Mouse (Mus musculus) E14TG2a.4 (cell line): Measurements from ENCODE around the gene Plekhg6.

Experiments used
- H3K27me3 ChIP-seq: 2 replicates; pipeline ENCODE4 v1.6.1; 2014; ENCODE audit warnings: low read length, control low read depth; ENCODE audit not compliant: insufficient read depth
- H3K36me3 ChIP-seq: 2 replicates; pipeline ENCODE4 v1.6.1; 2014; ENCODE audit warnings: low read length, control low read depth; ENCODE audit not compliant: insufficient read depth
- H3K4me1 ChIP-seq: replicated peaks from 2 replicates; pipeline ENCODE4 v1.6.1; 2014; ENCODE audit warnings: low read depth, low read length, control low read depth
- H3K4me3 ChIP-seq: replicated peaks from 2 replicates; pipeline ENCODE4 v1.5.1; 2014; ENCODE audit warnings: mild to moderate bottlenecking, low read length
- H3K9me3 ChIP-seq: 2 replicates; pipeline ENCODE4 v1.6.1; 2014; ENCODE audit warnings: low read length, control low read depth
- CTCF ChIP-seq: conservative IDR thresholded peaks from 2 replicates; pipeline ENCODE4 v1.5.1; 2014; ENCODE audit warnings: low read length
- NANOG ChIP-seq: IDR thresholded peaks from 2 replicates; pipeline ENCODE4 v1.6.1; 2014; ENCODE audit warnings: borderline replicate concordance, low read length, mixed read lengths
- POU5F1 ChIP-seq: IDR thresholded peaks from 2 replicates; pipeline ENCODE4 v1.6.1; 2014; ENCODE audit warnings: low read length, borderline replicate concordance

Plekhg6 gene

GRCm38 (mm10) chr6:125380372-125381360 is at the start of gene Plekhg6:
Gene Plekhg6 (minus strand): TSS chr6:125380793.
- Histone ChIP-seq H3K9me3 (no peaks in the 10 kb centered on the region), H3K27me3 (peaks cover 60% of the 10 kb centered on the region), H3K4me3 (peak within 1 kb of the TSS; percentile 79), H3K4me1 (peaks cover 60% of the 10 kb centered on the region), H3K36me3 (no peaks in the 10 kb centered on the region)
- no peak for TF ChIP-seq CTCF
- no peak for TF ChIP-seq NANOG
- TF ChIP-seq POU5F1: no peak

GRCm38 (mm10) chr6:125429741-125430140 is 49.1 kb upstream of the Plekhg6 start:
- Histone ChIP-seq H3K9me3 (no peaks in the 10 kb centered on the region), H3K27me3 (no peaks in the 10 kb centered on the region), H3K4me3 (peak overlapping the region; percentile 66; the same call in 1 of the 2 replicates), H3K36me3 (no peaks in the 10 kb centered on the region), H3K4me1 (peaks cover 84% of the 10 kb centered on the region)
- TF ChIP-seq CTCF (no peak), NANOG (no peak), POU5F1 (no peak)

DNA sequence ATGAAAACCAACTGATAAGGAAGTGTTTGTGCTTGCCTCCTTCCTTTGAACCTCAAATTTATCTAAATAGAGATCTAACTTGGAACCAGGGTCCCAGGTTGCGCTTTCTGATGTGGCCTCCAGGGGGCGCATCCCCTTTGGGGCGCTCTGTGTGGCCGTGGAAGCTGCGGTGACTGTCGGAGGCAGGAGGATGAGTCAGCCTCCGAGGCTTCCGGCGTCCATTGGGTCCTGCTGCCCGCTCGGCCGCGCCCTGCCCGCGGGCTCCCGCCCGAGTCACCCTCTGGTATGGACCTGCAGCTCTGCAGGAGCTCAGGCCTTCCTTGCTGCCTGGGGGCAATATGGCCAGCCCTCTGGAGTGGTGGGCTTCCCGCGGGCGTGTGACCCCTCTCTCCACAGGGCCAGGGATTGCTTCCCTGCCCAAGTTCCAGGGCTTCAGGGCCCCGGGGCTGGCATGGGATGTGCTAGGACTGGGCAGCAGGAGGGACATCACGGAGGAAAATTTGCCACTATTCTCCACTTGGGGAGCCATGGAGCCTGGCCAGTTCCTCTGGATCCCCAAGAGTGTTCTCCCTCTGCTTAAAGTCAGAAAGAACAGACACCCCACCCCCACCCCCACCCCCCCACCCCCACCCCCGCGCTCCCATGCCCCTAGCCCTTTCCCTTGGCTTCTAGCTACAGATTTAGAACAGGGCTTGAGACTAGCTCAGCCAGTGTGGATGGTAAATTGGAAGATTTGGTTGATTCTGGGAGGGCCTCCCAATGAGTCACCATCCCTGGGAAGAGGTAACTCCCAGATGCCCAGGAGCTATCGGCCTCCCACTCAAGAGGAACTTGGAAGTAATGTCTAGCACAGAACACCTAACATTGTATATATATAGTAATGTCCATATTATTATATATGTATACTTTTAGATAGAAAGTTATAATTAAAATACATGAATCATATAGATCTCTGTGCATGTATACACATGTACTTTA is 46.1 kb upstream of the Plekhg6 start:
- H3K4me3 ChIP-seq: peak overlapping the region; percentile 79
- no peaks in the 10 kb centered on the region for H3K9me3 ChIP-seq
- H3K4me1 ChIP-seq: peaks cover 86% of the 10 kb centered on the region
- H3K27me3 ChIP-seq: no peaks in the 10 kb centered on the region
- TF ChIP-seq NANOG: no peak
- peak; percentile 88 for TF ChIP-seq CTCF
- TF ChIP-seq POU5F1: no peak
- H3K36me3 ChIP-seq: no peaks in the 10 kb centered on the region

- H3K9me3 ChIP-seq: no peaks in the 10 kb centered on the region
- H3K36me3 ChIP-seq: no peaks in the 10 kb centered on the region
- H3K27me3 ChIP-seq: no peaks in the 10 kb centered on the region
- TF ChIP-seq NANOG (no peak), CTCF (no peak), POU5F1 (no peak)
- H3K4me1 ChIP-seq: peaks cover 86% of the 10 kb centered on the region
- H3K4me3 ChIP-seq: peak overlapping the region; percentile 72
Measured at GRCm38 (mm10) chr6:125425205-125426090, 44.9 kb upstream of the Plekhg6 start.

DNA sequence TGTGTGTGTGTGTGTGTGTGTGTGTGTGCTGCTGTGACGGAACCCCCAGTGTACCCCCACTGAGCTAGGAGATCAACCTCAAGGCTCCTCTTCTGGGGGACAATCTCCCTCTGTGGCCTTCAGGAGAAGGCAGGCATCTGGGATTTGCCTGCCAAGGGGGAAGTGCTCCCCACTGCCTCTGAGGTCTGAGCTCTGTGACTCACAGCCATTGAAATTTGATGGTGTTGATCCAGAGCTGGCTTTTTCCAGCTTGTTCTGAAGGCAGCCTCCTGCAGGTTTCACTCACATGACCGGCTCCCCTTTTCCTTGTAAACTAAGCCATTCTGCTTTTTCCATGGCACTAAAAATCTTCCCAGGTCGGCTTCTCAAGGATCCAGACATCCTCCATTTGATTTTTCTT is 43.6 kb upstream of the Plekhg6 start:
- Histone ChIP-seq H3K9me3 (no peaks in the 10 kb centered on the region), H3K27me3 (no peaks in the 10 kb centered on the region), H3K4me3 (peak overlapping the region; percentile 72), H3K36me3 (no peaks in the 10 kb centered on the region), H3K4me1 (peaks cover 83% of the 10 kb centered on the region)
- TF ChIP-seq POU5F1: no peak
- TF ChIP-seq CTCF: no peak
- no peak; the same call in 1 of the 2 replicates for TF ChIP-seq NANOG

DNA sequence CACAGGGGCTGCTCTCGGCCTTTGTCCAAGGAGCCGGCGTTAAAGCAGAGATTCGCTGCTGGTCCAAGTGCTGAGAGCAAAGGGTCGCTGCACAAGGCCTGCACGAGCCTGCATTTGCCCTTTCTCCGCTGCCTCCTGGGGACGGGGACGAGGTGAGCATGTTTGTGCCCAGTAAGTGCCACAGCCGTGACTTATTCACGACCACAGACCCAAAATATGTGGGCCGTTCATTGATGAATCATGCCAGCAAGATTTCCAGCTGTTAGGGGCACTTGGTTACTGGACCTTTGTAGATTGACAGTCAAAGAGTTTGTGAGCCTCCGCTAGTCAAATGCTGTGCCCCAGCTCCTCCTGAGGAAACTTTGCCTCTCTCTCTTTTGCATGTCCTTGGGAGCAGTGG is 42.9 kb upstream of the Plekhg6 start:
- H3K27me3 ChIP-seq: no peaks in the 10 kb centered on the region
- peaks cover 81% of the 10 kb centered on the region for H3K4me1 ChIP-seq
- peak overlapping the region; percentile 72 for H3K4me3 ChIP-seq
- H3K36me3 ChIP-seq: no peaks in the 10 kb centered on the region
- TF ChIP-seq NANOG (no peak), CTCF (no peak), POU5F1 (no peak)
- H3K9me3 ChIP-seq: 0 out of 2 replicates have a peak, but pooled peaks cover 1% of the 10 kb centered on the region

GRCm38 (mm10) chr6:125423099-125423498 is 42.5 kb upstream of the Plekhg6 start:
- peaks cover 6% of the 10 kb centered on the region; the same call in 1 of the 2 replicates for H3K9me3 ChIP-seq
- no peak for TF ChIP-seq POU5F1
- H3K4me1 ChIP-seq: peaks cover 81% of the 10 kb centered on the region
- peak overlapping the region; percentile 72 for H3K4me3 ChIP-seq
- H3K36me3 ChIP-seq: no peaks in the 10 kb centered on the region
- no peaks in the 10 kb centered on the region for H3K27me3 ChIP-seq
